Mouse (Mus musculus): ENCODE results near the gene Gm8094. TPM values are rescaled to one million over a fixed set of nuclear protein-coding genes. Genes with fewer than 3 reads are reported as not detected.

The Gm8094 gene
- polyA plus RNA-seq (2014; fragmentation: Illumina TruSeq; extraction: RNeasy Lipid Tissue Mini Kit (QIAGEN cat#74804)), result not detected

DNA sequence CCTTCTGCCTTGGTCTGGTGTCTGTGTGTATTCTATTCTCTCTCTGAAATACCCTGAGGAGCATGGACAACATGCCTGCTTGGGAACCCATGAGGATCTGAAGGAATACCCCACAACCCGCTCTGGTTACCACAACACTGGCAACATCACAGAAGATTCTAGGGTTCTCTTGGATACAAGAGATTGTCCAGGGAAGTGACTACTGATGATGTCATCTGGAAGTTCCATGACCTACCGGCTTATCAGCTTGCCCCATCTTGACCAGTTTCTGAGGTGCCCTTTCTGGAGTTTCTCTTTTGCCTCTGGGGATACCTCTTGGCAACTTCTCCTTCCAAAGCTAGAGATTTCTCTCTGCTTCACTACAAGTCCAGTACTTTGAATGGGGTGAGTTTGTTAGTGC is at the start of gene Gm8094:
Gene Gm8094, minus strand, starts transcription at position 101 of the 400 bp plus-strand sequence.

DNA sequence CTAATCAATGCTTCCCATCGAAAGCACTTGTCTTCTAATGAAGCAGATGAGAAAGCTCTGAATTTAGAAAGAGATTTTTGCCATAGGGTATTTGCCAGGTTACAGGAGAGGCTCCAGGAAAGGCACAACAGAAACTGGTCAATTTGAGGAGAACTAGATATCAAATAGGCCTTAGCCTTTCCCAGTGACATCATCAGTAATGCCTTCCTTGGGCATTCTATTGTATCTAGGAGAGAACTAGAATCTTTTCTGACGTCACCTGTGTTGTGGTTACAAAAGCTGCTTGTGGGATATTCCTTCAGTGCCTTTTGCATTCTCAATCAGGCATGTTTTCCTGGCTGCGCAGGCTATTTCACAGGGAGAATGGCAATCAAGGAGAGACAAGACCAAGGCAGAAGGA is 23.9 kb upstream of the Gm8094 start, which contains the start of gene Gm8104:
Gene Gm8104, plus strand, starts transcription at position 301 of the 400 bp plus-strand sequence.

Other genes with a start within 250 kb of the Gm8094 start
- not detected for gene Gm21977, start 223.2 kb downstream of the Gm8094 start, polyA plus RNA-seq (2014; fragmentation: Illumina TruSeq; extraction: RNeasy Lipid Tissue Mini Kit (QIAGEN cat#74804))
- not detected for gene Gm8082, start 83.0 kb downstream of the Gm8094 start, polyA plus RNA-seq (2014; fragmentation: Illumina TruSeq; extraction: RNeasy Lipid Tissue Mini Kit (QIAGEN cat#74804))
- gene Gm10376, start 61.0 kb downstream of the Gm8094 start, polyA plus RNA-seq (2014; fragmentation: Illumina TruSeq; extraction: RNeasy Lipid Tissue Mini Kit (QIAGEN cat#74804)), result not detected
- gene Gm8104, start 24.0 kb upstream of the Gm8094 start, polyA plus RNA-seq (2014; fragmentation: Illumina TruSeq; extraction: RNeasy Lipid Tissue Mini Kit (QIAGEN cat#74804)), result not detected
- gene Gm7233, start 103.2 kb upstream of the Gm8094 start, polyA plus RNA-seq (2014; fragmentation: Illumina TruSeq; extraction: RNeasy Lipid Tissue Mini Kit (QIAGEN cat#74804)), result not detected
- not detected for gene Gm8122, start 158.7 kb upstream of the Gm8094 start, polyA plus RNA-seq (2014; fragmentation: Illumina TruSeq; extraction: RNeasy Lipid Tissue Mini Kit (QIAGEN cat#74804))
- gene Gm8126, start 182.0 kb upstream of the Gm8094 start, polyA plus RNA-seq (2014; fragmentation: Illumina TruSeq; extraction: RNeasy Lipid Tissue Mini Kit (QIAGEN cat#74804)), result not detected
- not detected for gene Gm9732, start 198.4 kb upstream of the Gm8094 start, polyA plus RNA-seq (2014; fragmentation: Illumina TruSeq; extraction: RNeasy Lipid Tissue Mini Kit (QIAGEN cat#74804))
- gene Gm8127, start 217.2 kb upstream of the Gm8094 start, polyA plus RNA-seq (2014; fragmentation: Illumina TruSeq; extraction: RNeasy Lipid Tissue Mini Kit (QIAGEN cat#74804)), result not detected

Data from ovary, adult 10 weeks (tissue).